Mouse (Mus musculus): ENCODE measurements around the gene Hist2h2ac. TPM values are rescaled to one million over a fixed set of nuclear protein-coding genes. Genes with fewer than 3 reads are reported as not detected.
A peak's percentile ranks its signal among the peaks of the same experiment; 100 is the strongest.

Hist2h2ac gene
- polyA plus RNA-seq, 1 experiment = 149 TPM

DNA sequence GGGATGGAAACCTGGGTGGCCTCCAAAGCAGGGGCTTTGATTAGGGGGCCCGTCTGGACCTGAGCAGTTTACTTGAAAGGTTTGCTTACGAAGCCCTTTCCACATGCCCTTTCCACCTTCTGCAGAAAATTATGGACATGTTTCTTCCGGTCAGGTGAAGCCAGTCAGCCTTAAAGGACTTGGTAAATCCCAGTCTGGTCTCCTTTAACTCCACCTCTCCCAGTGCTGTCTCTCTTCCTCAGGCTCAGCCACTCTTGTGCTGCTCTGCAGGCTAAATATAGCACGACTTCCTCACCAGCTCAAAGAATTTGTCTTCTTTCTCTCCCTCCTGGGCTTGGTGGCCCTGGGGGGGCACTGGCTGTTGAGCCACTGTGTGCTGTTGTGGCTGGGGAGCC is 38.3 kb downstream of the Hist2h2ac start:
- H3K4me3 ChIP-seq (ENCODE audit: control insufficient read depth, insufficient read depth, low read length) = no peak overlapping the region
- peaks cover 15% of the 10 kb centered on the region for H3K4me1 ChIP-seq (replicated peaks; ENCODE audit: control insufficient read depth, insufficient read depth, low read length)
- no peak overlapping the region for H3K27ac ChIP-seq (ENCODE audit: control insufficient read depth, insufficient read depth, low read length)
- no peak for DNase-seq
- 47% methylated on average over 4 of the region's 4 CpGs for WGBS
- no peak for TF ChIP-seq CTCF (IDR thresholded peaks at IDR 0.05; ENCODE audit: borderline replicate concordance, control insufficient read depth, extremely low read depth, insufficient read depth, low read length, poor library complexity)
- H3K36me3 ChIP-seq (ENCODE audit: control insufficient read depth, insufficient read depth, low read length) = peaks cover 6% of the 10 kb centered on the region; the same call in 1 of the 2 replicates
- no peaks in the 10 kb centered on the region for H3K27me3 ChIP-seq (ENCODE audit: control insufficient read depth, insufficient read depth, low read length)

DNA sequence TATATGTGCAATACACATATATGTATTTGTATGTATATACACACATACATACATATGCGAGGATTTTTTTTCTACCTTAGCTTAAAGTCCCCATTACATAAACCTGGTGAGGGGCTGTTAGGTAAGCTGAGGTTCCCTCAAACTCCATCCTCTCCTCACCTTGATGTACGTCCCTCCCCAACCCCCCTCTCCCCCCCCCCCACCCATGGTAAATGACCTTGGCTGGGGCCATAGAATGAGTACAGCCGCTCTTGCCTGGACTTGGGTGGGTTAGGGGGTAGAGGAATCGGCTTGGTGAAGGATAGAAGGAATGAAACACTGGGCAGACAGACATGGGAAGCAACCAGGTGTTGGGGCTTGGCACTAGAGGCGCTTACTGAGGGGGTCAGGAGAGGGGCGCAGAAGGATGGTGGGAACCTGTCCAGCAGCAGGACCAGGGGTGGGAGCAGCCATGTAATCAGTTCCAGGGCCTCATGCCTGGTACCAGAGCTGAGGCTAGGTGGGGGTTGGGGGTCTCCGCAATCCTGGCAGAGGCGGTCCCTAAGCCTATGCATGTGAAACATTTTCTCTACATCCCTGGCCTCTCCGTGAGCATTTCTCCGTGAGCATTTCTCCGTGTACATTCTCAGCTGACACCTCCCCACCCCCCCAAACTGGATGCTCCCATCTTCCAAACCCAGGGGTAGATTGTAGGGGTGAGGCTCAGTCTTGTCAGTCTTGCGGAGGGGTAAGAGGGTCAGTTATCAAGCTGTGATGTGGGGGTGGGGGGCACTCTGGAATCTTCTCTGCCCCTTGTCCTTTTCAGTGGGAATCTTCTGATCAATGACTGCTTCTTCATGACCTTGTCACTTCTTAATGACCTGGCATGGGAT is 38.9 kb downstream of the Hist2h2ac start:
- TF ChIP-seq CTCF (IDR thresholded peaks at IDR 0.05; ENCODE audit: borderline replicate concordance, control insufficient read depth, extremely low read depth, insufficient read depth, low read length, poor library complexity) (no peak), POLR2A (IDR thresholded peaks at IDR 0.05; ENCODE audit: control insufficient read depth, extremely low read depth, insufficient read depth, low read length, poor library complexity) (no peak)
- WGBS = 77% methylated on average over 12 of the region's 12 CpGs
- H3K4me3 ChIP-seq (ENCODE audit: control insufficient read depth, insufficient read depth, low read length) = no peak overlapping the region
- H3K4me1 ChIP-seq (replicated peaks; ENCODE audit: control insufficient read depth, insufficient read depth, low read length) = peaks cover 15% of the 10 kb centered on the region
- no peak for DNase-seq
- H3K36me3 ChIP-seq (ENCODE audit: control insufficient read depth, insufficient read depth, low read length) = peaks cover 7% of the 10 kb centered on the region; the same call in 1 of the 2 replicates
- no peak overlapping the region for H3K27ac ChIP-seq (ENCODE audit: control insufficient read depth, insufficient read depth, low read length)
- no peaks in the 10 kb centered on the region for H3K27me3 ChIP-seq (ENCODE audit: control insufficient read depth, insufficient read depth, low read length)

GRCm38 (mm10) chr3:96180727-96181477 is 39.8 kb downstream of the Hist2h2ac start, which contains the start of gene Sv2a:
Gene Sv2a, plus strand, starts transcription at chr3:96181151.
- Histone ChIP-seq H3K27me3 (ENCODE audit: control insufficient read depth, insufficient read depth, low read length) (no peaks in the 10 kb centered on the region), H3K27ac (ENCODE audit: control insufficient read depth, insufficient read depth, low read length) (no peak within 1 kb of the TSS), H3K4me3 (ENCODE audit: control insufficient read depth, insufficient read depth, low read length) (peak within 1 kb of the TSS; percentile 51), H3K36me3 (ENCODE audit: control insufficient read depth, insufficient read depth, low read length) (peaks cover 11% of the 10 kb centered on the region), H3K4me1 (replicated peaks; ENCODE audit: control insufficient read depth, insufficient read depth, low read length) (peaks cover 15% of the 10 kb centered on the region)
- 3% methylated on average over 18 of the region's 23 CpGs for whole genome bisulfite sequencing
- TF ChIP-seq POLR2A (IDR thresholded peaks at IDR 0.05; ENCODE audit: control insufficient read depth, extremely low read depth, insufficient read depth, low read length, poor library complexity) (no peak), CTCF (IDR thresholded peaks at IDR 0.05; ENCODE audit: borderline replicate concordance, control insufficient read depth, extremely low read depth, insufficient read depth, low read length, poor library complexity) (no peak)
- peak; percentile 47 for DNase-seq

- no peak overlapping the region for H3K27ac ChIP-seq (ENCODE audit: control insufficient read depth, insufficient read depth, low read length)
- no peaks in the 10 kb centered on the region for H3K27me3 ChIP-seq (ENCODE audit: control insufficient read depth, insufficient read depth, low read length)
- H3K4me3 ChIP-seq (ENCODE audit: control insufficient read depth, insufficient read depth, low read length) = no peak overlapping the region
- peaks cover 15% of the 10 kb centered on the region for H3K4me1 ChIP-seq (replicated peaks; ENCODE audit: control insufficient read depth, insufficient read depth, low read length)
- TF ChIP-seq CTCF (IDR thresholded peaks at IDR 0.05; ENCODE audit: borderline replicate concordance, control insufficient read depth, extremely low read depth, insufficient read depth, low read length, poor library complexity) = no peak
- TF ChIP-seq POLR2A (IDR thresholded peaks at IDR 0.05; ENCODE audit: control insufficient read depth, extremely low read depth, insufficient read depth, low read length, poor library complexity) = no peak
- peaks cover 25% of the 10 kb centered on the region for H3K36me3 ChIP-seq (ENCODE audit: control insufficient read depth, insufficient read depth, low read length)
- WGBS = 94% methylated on average over 4 of the region's 4 CpGs
- no peak for DNase-seq
Measured at GRCm38 (mm10) chr3:96179531-96179930, 41.1 kb downstream of the Hist2h2ac start.

- WGBS = 97% methylated on average over 2 of the region's 2 CpGs
- H3K4me1 ChIP-seq (replicated peaks; ENCODE audit: control insufficient read depth, insufficient read depth, low read length) = peaks cover 17% of the 10 kb centered on the region
Measured at GRCm38 (mm10) chr3:96178902-96179301, 41.8 kb downstream of the Hist2h2ac start.

DNA sequence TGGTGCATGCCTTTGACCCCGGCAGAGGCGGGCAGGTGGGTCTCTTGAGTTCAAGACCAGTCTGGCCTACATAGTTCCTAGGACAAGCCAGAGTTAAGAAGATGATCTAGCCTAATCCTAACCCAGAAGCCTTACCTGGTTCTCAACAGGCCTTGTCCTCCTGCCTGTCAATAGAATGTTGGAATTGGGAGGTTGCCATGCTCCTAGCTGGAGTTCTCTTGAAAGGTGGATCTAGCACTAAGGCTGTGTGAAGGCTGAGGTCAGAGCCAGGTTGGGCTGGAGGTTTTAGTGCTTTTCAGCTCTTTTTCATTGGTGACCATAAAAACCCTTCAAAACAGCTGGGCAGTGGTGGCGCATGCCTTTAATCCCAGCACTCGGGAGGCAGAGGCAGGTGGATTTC is 42.3 kb downstream of the Hist2h2ac start:
- H3K27me3 ChIP-seq (ENCODE audit: control insufficient read depth, insufficient read depth, low read length) = no peaks in the 10 kb centered on the region
- H3K4me1 ChIP-seq (replicated peaks; ENCODE audit: control insufficient read depth, insufficient read depth, low read length) = peaks cover 18% of the 10 kb centered on the region
- no peak for DNase-seq
- no peak overlapping the region for H3K4me3 ChIP-seq (ENCODE audit: control insufficient read depth, insufficient read depth, low read length)
- H3K36me3 ChIP-seq (ENCODE audit: control insufficient read depth, insufficient read depth, low read length) = peaks cover 32% of the 10 kb centered on the region
- 94% methylated on average over 4 of the region's 4 CpGs for WGBS
- no peak overlapping the region for H3K27ac ChIP-seq (ENCODE audit: control insufficient read depth, insufficient read depth, low read length)
- TF ChIP-seq CTCF (IDR thresholded peaks at IDR 0.05; ENCODE audit: borderline replicate concordance, control insufficient read depth, extremely low read depth, insufficient read depth, low read length, poor library complexity) = no peak
- no peak for TF ChIP-seq POLR2A (IDR thresholded peaks at IDR 0.05; ENCODE audit: control insufficient read depth, extremely low read depth, insufficient read depth, low read length, poor library complexity)

More at GRCm38 (mm10) chr3:96178902-96179301, 41.8 kb downstream of the Hist2h2ac start:
- no peak overlapping the region for H3K4me3 ChIP-seq (ENCODE audit: control insufficient read depth, insufficient read depth, low read length)
- no peak overlapping the region for H3K27ac ChIP-seq (ENCODE audit: control insufficient read depth, insufficient read depth, low read length)
- TF ChIP-seq CTCF (IDR thresholded peaks at IDR 0.05; ENCODE audit: borderline replicate concordance, control insufficient read depth, extremely low read depth, insufficient read depth, low read length, poor library complexity) (no peak), POLR2A (IDR thresholded peaks at IDR 0.05; ENCODE audit: control insufficient read depth, extremely low read depth, insufficient read depth, low read length, poor library complexity) (no peak)
- no peaks in the 10 kb centered on the region for H3K27me3 ChIP-seq (ENCODE audit: control insufficient read depth, insufficient read depth, low read length)
- DNase-seq = no peak
- H3K36me3 ChIP-seq (ENCODE audit: control insufficient read depth, insufficient read depth, low read length) = peaks cover 30% of the 10 kb centered on the region

All from thymus, adult 2 months (tissue).